Mouse (Mus musculus) ES-E14 (cell line): ENCODE results near the gene Wt1.

ENCODE experiments used
- CHD2 ChIP-seq: IDR thresholded peaks from 2 replicates; pipeline ENCODE4 v1.6.1; 2014; ENCODE audit warnings: mild to moderate bottlenecking, low read depth, low read length, inconsistent platforms
- MAFK ChIP-seq: IDR thresholded peaks from 2 replicates; pipeline ENCODE4 v1.6.1; 2014; ENCODE audit warnings: mild to moderate bottlenecking, low read depth, low read length, inconsistent platforms; ENCODE audit not compliant: insufficient read depth
- ZC3H11A ChIP-seq: IDR thresholded peaks from 2 replicates; pipeline ENCODE4 v1.6.1; 2012; ENCODE audit warnings: low read depth, mild to moderate bottlenecking, inconsistent platforms, low read length, borderline replicate concordance
- ZNF384 ChIP-seq: IDR thresholded peaks from 2 replicates; pipeline ENCODE4 v1.6.1; 2012; ENCODE audit warnings: low read depth, low read length, inconsistent platforms

GRCm38 (mm10) chr2:105134296-105134695 is 8.0 kb downstream of the Wt1 start:
- no peak for TF ChIP-seq MAFK
- TF ChIP-seq ZC3H11A, result no peak
- no peak for TF ChIP-seq CHD2
- no peak for TF ChIP-seq ZNF384
